Mouse (Mus musculus) adrenal gland, postnatal 10 days (tissue): ENCODE measurements around the gene Tmprss6. TPM values are rescaled to one million over a fixed set of nuclear protein-coding genes. Genes with fewer than 3 reads are reported as not detected.

Experiments used
- DNase-seq: peaks from one replicate; pipeline ENCODE4 v3.0.0; 2021; ENCODE audit warnings: mixed read lengths
- long read RNA-seq, 2 experiments: library from polyadenylated mRNA; stranded (forward); transcript quantifications; one replicate each; pipeline ENCODE4 v2.0.0; 2021
- total RNA-seq, 2 experiments: library from RNA; stranded (reverse); gene quantifications; 2 replicates each; pipeline ENCODE4 v1.2.3; 2021

Gene Tmprss6
- 10 to 100 TPM; 24.7 to 59.5 TPM for total RNA-seq
- long read RNA-seq, experiment 1, transcript Tmprss6-206 (18 exons, 3,126 nt): minor isoform, 9 of 84 reads
- long read RNA-seq, experiment 1, transcript Tmprss6-201 (18 exons, 3,192 nt): major isoform, 19 of 84 reads
- long read RNA-seq, experiment 1, partial matches to known transcripts: 43 of 84 reads
- long read RNA-seq, experiment 1, other reads (novel, unspliced or antisense): 13 of 84 reads
- long read RNA-seq, experiment 2: 0 reads

GRCm38 (mm10) chr15:78468379-78468937, at the start of gene Tmprss6:
TSS of gene Tmprss6 (minus strand) at chr15:78468634.
- peak; percentile 39 for DNase-seq

GRCm38 (mm10) chr15:78518221-78518620, 49.8 kb upstream of the Tmprss6 start:
- no peak for DNase-seq

- DNase-seq: no peak
Observed at GRCm38 (mm10) chr15:78515759-78516158, 47.3 kb upstream of the Tmprss6 start.

- peak; percentile 88 for DNase-seq
Observed at GRCm38 (mm10) chr15:78514393-78515146, 46.1 kb upstream of the Tmprss6 start.

- no peak for DNase-seq
Observed at GRCm38 (mm10) chr15:78513019-78513418, 44.6 kb upstream of the Tmprss6 start.

- no peak for DNase-seq
Observed at GRCm38 (mm10) chr15:78511951-78512350, 43.5 kb upstream of the Tmprss6 start.

- DNase-seq: no peak
Observed at GRCm38 (mm10) chr15:78510736-78511135, 42.3 kb upstream of the Tmprss6 start.

- no peak for DNase-seq
Observed at GRCm38 (mm10) chr15:78510121-78510576, 41.7 kb upstream of the Tmprss6 start.

- no peak for DNase-seq
Observed at GRCm38 (mm10) chr15:78509297-78509899, 41.0 kb upstream of the Tmprss6 start.

GRCm38 (mm10) chr15:78508443-78508842, 40.0 kb upstream of the Tmprss6 start:
- no peak for DNase-seq

- no peak for DNase-seq
Observed at GRCm38 (mm10) chr15:78505541-78505940, 37.1 kb upstream of the Tmprss6 start.

- no peak for DNase-seq
Observed at GRCm38 (mm10) chr15:78504816-78505215, 36.4 kb upstream of the Tmprss6 start.

GRCm38 (mm10) chr15:78504013-78504412, 35.6 kb upstream of the Tmprss6 start:
- no peak for DNase-seq

- DNase-seq: no peak
Observed at GRCm38 (mm10) chr15:78502437-78503132, 34.2 kb upstream of the Tmprss6 start.

- DNase-seq: no peak
Observed at GRCm38 (mm10) chr15:78494968-78495406, 26.6 kb upstream of the Tmprss6 start, which contains the start of gene Il2rb. TSS of gene Il2rb (minus strand) at chr15:78495271.

- no peak for DNase-seq
Observed at GRCm38 (mm10) chr15:78493401-78494010, 25.1 kb upstream of the Tmprss6 start.

- DNase-seq: no peak
Observed at GRCm38 (mm10) chr15:78491301-78491700, 22.9 kb upstream of the Tmprss6 start.

- no peak for DNase-seq
Observed at GRCm38 (mm10) chr15:78489906-78490305, 21.5 kb upstream of the Tmprss6 start.

GRCm38 (mm10) chr15:78489248-78489647, 20.8 kb upstream of the Tmprss6 start:
- no peak for DNase-seq

- no peak for DNase-seq
Observed at GRCm38 (mm10) chr15:78487066-78487465, 18.6 kb upstream of the Tmprss6 start.

- DNase-seq: no peak
Observed at GRCm38 (mm10) chr15:78486564-78486963, 18.1 kb upstream of the Tmprss6 start.

- DNase-seq: no peak
Observed at GRCm38 (mm10) chr15:78483311-78483710, 14.9 kb upstream of the Tmprss6 start.
